Mouse (Mus musculus) embryonic stem cell, embryonic (primary cell): ENCODE measurements around the gene Ssh2.

Experiments used
- CTCF ChIA-PET, 4 experiments: fragments of 300-600 bp in 2 of 4; fragments of 350-600 bp in 2 of 4; sonication (Branson Sonifier 250); formaldehyde crosslinking; loops; one replicate each; lab custom pipeline; 2022; ENCODE audit warnings: inconsistent platforms in 2 of 4; lab: Charles Lee
- POLR2A ChIA-PET, 4 experiments: fragments of 300-600 bp in 2 of 4; fragments of 350-600 bp in 2 of 4; sonication (Branson Sonifier 250); formaldehyde crosslinking; loops; one replicate each; lab custom pipeline; 2022; ENCODE audit warnings: antibody characterized with exemption in 4 of 4, inconsistent platforms in 1 of 4; lab: Charles Lee

The Ssh2 gene

GRCm38 (mm10) chr11:77297246-77297645, 81.2 kb downstream of the Ssh2 start:
- POLR2A ChIA-PET, result interaction anchor here in 2 of 4 experiments (0.6 to 1.4 kb wide), 3 partner anchors 8 to 695 kb away, joined by 3 to 4 read pairs (median 3); no protein-coding TSS in a partner anchor
- CTCF ChIA-PET, result no interaction called here

- CTCF ChIA-PET, result interaction anchor here in 3 of 4 experiments (0.5 to 0.9 kb wide), 5 partner anchors 157 to 574 kb away, joined by 5 to 6 read pairs (median 5); no protein-coding TSS in a partner anchor
- POLR2A ChIA-PET, result interaction anchor here in 1 of 4 experiments (0.7 kb wide), 1 partner anchor 55 kb away, joined by 7 read pairs; no protein-coding TSS in a partner anchor
Observed at GRCm38 (mm10) chr11:77307205-77307604, 91.1 kb downstream of the Ssh2 start.

- ChIA-PET CTCF (interaction anchor here (0.6 to 1.7 kb wide), 18 partner anchors 9 to 210 kb away, joined by 3 to 9 read pairs (median 3); no protein-coding TSS in a partner anchor), POLR2A (no interaction called here)
Observed at GRCm38 (mm10) chr11:77308533-77308932, 92.4 kb downstream of the Ssh2 start.

GRCm38 (mm10) chr11:77317721-77318477, 101.8 kb downstream of the Ssh2 start:
- ChIA-PET CTCF (interaction anchor here in 3 of 4 experiments (0.5 to 1.6 kb wide), 10 partner anchors 9 to 311 kb away, joined by 3 to 9 read pairs (median 5); no protein-coding TSS in a partner anchor), POLR2A (interaction anchor here in 2 of 4 experiments (0.6 to 0.7 kb wide), 2 partner anchors 670 to 1000 kb away, joined by 3 to 15 read pairs; no protein-coding TSS in a partner anchor)

GRCm38 (mm10) chr11:77318478-77319118, 102.5 kb downstream of the Ssh2 start:
- CTCF ChIA-PET, result interaction anchor here in 3 of 4 experiments (0.6 to 1.6 kb wide), 6 partner anchors 10 to 219 kb away, joined by 3 to 9 read pairs (median 6); no protein-coding TSS in a partner anchor
- POLR2A ChIA-PET, result interaction anchor here in 2 of 4 experiments (0.6 to 0.7 kb wide), 3 partner anchors 15 to 1000 kb away, joined by 3 to 15 read pairs (median 3); no protein-coding TSS in a partner anchor

GRCm38 (mm10) chr11:77321214-77321613, 105.1 kb downstream of the Ssh2 start:
- POLR2A ChIA-PET, result no interaction called here
- CTCF ChIA-PET, result no interaction called here

GRCm38 (mm10) chr11:77330529-77330928, 114.4 kb downstream of the Ssh2 start:
- CTCF ChIA-PET, result no interaction called here
- POLR2A ChIA-PET, result interaction anchor here in 1 of 4 experiments (0.8 kb wide), 1 partner anchor 204 kb away, joined by 4 read pairs; no protein-coding TSS in a partner anchor

- CTCF ChIA-PET, result interaction anchor here in 1 of 4 experiments (0.6 kb wide), 1 partner anchor 76 kb away, joined by 4 read pairs; no protein-coding TSS in a partner anchor
- POLR2A ChIA-PET, result interaction anchor here in 3 of 4 experiments (0.6 to 1.2 kb wide), 3 partner anchors 81 to 1246 kb away, joined by 3 to 5 read pairs (median 4); partner anchors contain the start of gene Taok1 (in 1 of the 3)
Observed at GRCm38 (mm10) chr11:77347273-77347672, 131.2 kb downstream of the Ssh2 start.

- POLR2A ChIA-PET, result interaction anchor here in 2 of 4 experiments (0.5 to 1.2 kb wide), 4 partner anchors 166 to 970 kb away, joined by 3 to 4 read pairs (median 3); partner anchors contain the start of gene Taok1 (in 1 of the 2)
- CTCF ChIA-PET, result no interaction called here
Observed at GRCm38 (mm10) chr11:77348142-77348741, 132.2 kb downstream of the Ssh2 start.

GRCm38 (mm10) chr11:77348985-77349384, 132.9 kb downstream of the Ssh2 start:
- ChIA-PET CTCF (no interaction called here), POLR2A (interaction anchor here in 1 of 4 experiments (0.8 kb wide), 1 partner anchor 165 kb away, joined by 3 read pairs; no protein-coding TSS in a partner anchor)

- POLR2A ChIA-PET, result interaction anchor here in 1 of 4 experiments (1.0 kb wide), 1 partner anchor 14 kb away, joined by 3 read pairs; no protein-coding TSS in a partner anchor
- CTCF ChIA-PET, result no interaction called here
Observed at GRCm38 (mm10) chr11:77349698-77350097, 133.6 kb downstream of the Ssh2 start.

- ChIA-PET CTCF (no interaction called here), POLR2A (interaction anchor here in 1 of 4 experiments (1.0 kb wide), 1 partner anchor 13 kb away, joined by 3 read pairs; no protein-coding TSS in a partner anchor)
Observed at GRCm38 (mm10) chr11:77355055-77355454, 139.0 kb downstream of the Ssh2 start.

GRCm38 (mm10) chr11:77357839-77358238, 141.8 kb downstream of the Ssh2 start:
- ChIA-PET POLR2A (no interaction called here), CTCF (no interaction called here)

GRCm38 (mm10) chr11:77363476-77363875, 147.4 kb downstream of the Ssh2 start:
- CTCF ChIA-PET, result interaction anchor here in 1 of 4 experiments (0.6 kb wide), 1 partner anchor 391 kb away, joined by 3 read pairs; no protein-coding TSS in a partner anchor
- POLR2A ChIA-PET, result interaction anchor here in 3 of 4 experiments (0.6 to 1.0 kb wide), 3 partner anchors 14 to 590 kb away, joined by 3 read pairs; partner anchors contain the start of gene Nufip2 (in 1 of the 3)

- ChIA-PET POLR2A (interaction anchor here in 1 of 4 experiments (0.6 kb wide), 1 partner anchor 20 kb away, joined by 3 read pairs; no protein-coding TSS in a partner anchor), CTCF (no interaction called here)
Observed at GRCm38 (mm10) chr11:77364376-77364775, 148.3 kb downstream of the Ssh2 start.

- CTCF ChIA-PET, result interaction anchor here in 1 of 4 experiments (0.7 kb wide), 1 partner anchor 942 kb away, joined by 5 read pairs; no protein-coding TSS in a partner anchor
- POLR2A ChIA-PET, result interaction anchor here in 1 of 4 experiments (0.5 to 0.8 kb wide), 3 partner anchors 101 to 206 kb away, joined by 3 to 4 read pairs (median 3); no protein-coding TSS in a partner anchor
Observed at GRCm38 (mm10) chr11:77365706-77366386, 149.8 kb downstream of the Ssh2 start.
